In genomic region chr17:30512007-30512406, GRCm38 (mm10) we compare ENCODE assay signal across 15 mouse cellular contexts.
"Had no signal": no experiment of that assay in that cellular context is flagged by ENCODE, and none has a peak within 500 bp of the region (broad histone marks: within the 10 kb centered on the region; RNA-seq: fewer than 3 reads in every experiment).

No protein-coding gene starts in this region.

- H3K9me3 ChIP-seq: limb, embryonic 10.5 days; liver, embryonic 15.5 days; megakaryocyte, embryonic 14.5 days; neural tube, embryonic 12.5 days had no signal

- H3K27ac ChIP-seq: kidney, postnatal 0 days; left cerebral cortex, adult 2 months; limb, embryonic 10.5 days; liver, embryonic 15.5 days; macrophage; neural tube, embryonic 12.5 days had no signal

- H3K4me3 ChIP-seq: left cerebral cortex, adult 2 months; limb, embryonic 10.5 days; liver, embryonic 15.5 days; megakaryocyte, embryonic 14.5 days; neural tube, embryonic 12.5 days had no signal

- H3K4me1 ChIP-seq: liver, embryonic 15.5 days had no signal

- DNase-seq: kidney, adult 9 months; kidney, postnatal 36 days; lung, adult 2 months; lung, postnatal 10 days; thymus, postnatal 36 days had no signal

- ATAC-seq: intestine, embryonic 16.5 days had no signal

- H3K27me3 ChIP-seq: liver, embryonic 15.5 days; megakaryocyte, embryonic 14.5 days; neural tube, embryonic 12.5 days had no signal

- H3K9ac ChIP-seq: liver, embryonic 15.5 days; neural tube, embryonic 12.5 days had no signal

- H3K4me2 ChIP-seq: liver, embryonic 11.5 days; liver, embryonic 15.5 days; midbrain, embryonic 11.5 days; neural tube, embryonic 12.5 days had no signal
